Mouse (Mus musculus) T-helper 17 cell (primary cell): ENCODE measurements around the gene Cpsf4.

Experiments
- in situ Hi-C, 2 experiments: fragments of 300-600 bp; cut with MboI, MseI; formaldehyde crosslinking; loops; 1 replicate in 1 of 2; 2 replicates in 1 of 2; pipeline ENCODE4 v1.15.1; 2025; ENCODE audit warnings: high pct_unique_total_duplicates in 2 of 2

The Cpsf4 gene

GRCm38 (mm10) chr5:145218206-145218605, 51.2 kb downstream of the Cpsf4 start:
- in situ Hi-C loops, result loop anchor here in 1 of 2 experiments (25.0 kb wide), 1 partner anchor 994 kb away; the partner anchor contains the start of gene Rnf6

- in situ Hi-C loops, result loop anchor here in 1 of 2 experiments (25.0 kb wide), 1 partner anchor 994 kb away; the partner anchor contains the start of gene Rnf6
Measured at GRCm38 (mm10) chr5:145218671-145219070, 51.7 kb downstream of the Cpsf4 start.

DNA sequence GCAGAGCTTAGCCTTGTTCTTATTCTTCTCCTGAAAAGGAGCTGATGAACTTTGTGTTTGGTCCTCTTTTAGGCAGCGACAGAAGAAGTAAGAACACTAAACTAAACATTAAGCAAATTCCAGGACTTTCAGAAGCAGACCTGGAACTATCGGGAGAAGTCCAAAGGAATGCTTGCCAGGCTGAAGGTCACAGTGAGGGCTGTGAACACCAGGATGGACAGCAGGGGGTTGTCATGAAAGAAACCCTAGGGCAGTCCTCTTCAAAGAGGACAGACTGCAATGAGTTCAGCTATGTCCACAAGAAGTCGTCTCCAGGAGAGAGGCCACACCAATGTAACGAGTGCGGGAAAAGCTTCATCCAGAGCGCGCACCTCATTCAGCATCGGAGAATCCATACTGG, 53.0 kb downstream of the Cpsf4 start:
- in situ Hi-C loops, result loop anchor here in 1 of 2 experiments (25.0 kb wide), 1 partner anchor 992 kb away; the partner anchor contains the start of gene Rnf6

GRCm38 (mm10) chr5:145222840-145223239, 55.8 kb downstream of the Cpsf4 start:
- in situ Hi-C loops, result loop anchor here in 1 of 2 experiments (25.0 kb wide), 1 partner anchor 989 kb away; the partner anchor contains the start of gene Rnf6

DNA sequence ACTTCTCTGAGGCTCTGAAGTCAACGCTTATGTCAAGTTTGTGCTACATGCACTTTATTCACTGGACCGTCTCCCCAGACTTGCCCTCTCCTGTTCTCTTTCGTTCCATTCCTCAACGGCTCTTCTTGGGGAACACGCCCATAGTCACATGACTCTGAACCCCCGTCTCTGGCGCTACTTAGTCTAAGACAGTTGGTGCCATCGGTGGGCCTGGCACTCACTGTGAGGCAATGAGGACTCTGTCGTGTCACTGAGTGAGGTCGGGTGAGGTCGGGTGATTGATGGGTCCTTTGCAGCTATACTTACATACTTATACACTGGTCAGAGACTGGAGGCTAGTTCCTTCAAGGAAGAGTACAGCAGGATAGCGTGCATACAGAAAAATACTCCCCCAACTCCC, 56.4 kb downstream of the Cpsf4 start:
- in situ Hi-C loops, result loop anchor here in 1 of 2 experiments (25.0 kb wide), 1 partner anchor 989 kb away; the partner anchor contains the start of gene Rnf6

DNA sequence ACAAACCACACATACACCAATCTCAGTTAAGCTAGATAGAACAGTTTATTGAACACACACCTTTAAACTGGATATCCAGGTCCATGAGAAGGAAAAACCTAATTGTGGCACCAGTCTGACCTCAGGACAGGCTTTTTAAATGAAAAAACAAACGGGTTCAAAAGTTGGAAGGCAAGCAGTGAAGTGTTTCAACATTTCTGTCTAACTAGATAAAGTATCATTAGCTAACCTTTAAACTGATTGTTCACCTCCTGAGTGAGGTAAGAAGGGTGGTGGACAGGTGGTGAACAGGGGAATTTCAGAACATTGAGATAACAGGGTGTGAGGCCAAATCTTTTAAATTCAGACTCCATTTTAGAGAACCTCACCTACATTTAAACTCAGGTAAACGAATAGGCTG, 59.4 kb downstream of the Cpsf4 start:
- in situ Hi-C loops, result loop anchor here in 1 of 2 experiments (25.0 kb wide), 1 partner anchor 1561 kb away; the partner anchor contains the start of gene Usp12

DNA sequence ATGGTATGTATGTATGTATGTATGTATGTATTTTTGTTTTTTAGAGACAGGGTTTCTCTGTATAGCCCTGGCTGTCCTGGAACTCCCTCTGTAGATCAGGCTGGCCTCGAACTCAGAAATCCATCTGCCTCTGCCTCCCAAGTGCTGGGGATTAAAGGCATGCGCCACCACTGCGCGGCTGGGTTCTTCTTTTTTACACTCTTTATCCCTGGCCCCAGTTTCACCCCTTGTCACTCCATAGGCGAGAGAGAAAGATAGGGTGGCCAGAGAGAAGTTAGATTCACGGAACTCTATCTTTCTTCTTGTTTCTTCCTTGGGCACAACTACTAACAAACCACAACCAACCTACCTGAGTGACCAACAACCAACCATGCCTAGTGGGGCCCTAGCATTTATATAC, 62.3 kb downstream of the Cpsf4 start:
- in situ Hi-C loops, result loop anchor here in 1 of 2 experiments (25.0 kb wide), 1 partner anchor 1558 kb away; the partner anchor contains the start of gene Usp12

GRCm38 (mm10) chr5:145230641-145231040, 63.6 kb downstream of the Cpsf4 start:
- in situ Hi-C loops, result loop anchor here in 1 of 2 experiments (25.0 kb wide), 1 partner anchor 1557 kb away; the partner anchor contains the start of gene Usp12

- in situ Hi-C loops, result loop anchor here in 1 of 2 experiments (25.0 kb wide), 1 partner anchor 1556 kb away; the partner anchor contains the start of gene Usp12
Measured at GRCm38 (mm10) chr5:145231367-145231871, 64.4 kb downstream of the Cpsf4 start, which contains the start of gene Zfp655. TSS of gene Zfp655 (plus strand) at chr5:145231715.
